Mouse (Mus musculus) frontal cortex, adult (tissue): ENCODE data around the gene Zdhhc9.

Experiments
- ATAC-seq: cut with Nextera tagmentation; 2 replicates; pipeline ENCODE4 v1.9.2; 2017; ENCODE audit warnings: mild to moderate bottlenecking, moderate library complexity, mixed read lengths; ENCODE audit not compliant: low TSS enrichment

The Zdhhc9 gene

GRCm38 (mm10) chrX:48181844-48182243 lies 26.8 kb downstream of the Zdhhc9 start:
- peak; percentile 88 for ATAC-seq

- ATAC-seq, result no peak
These were observed 38.3 kb downstream of the Zdhhc9 start for GRCm38 (mm10) chrX:48170368-48170767.

GRCm38 (mm10) chrX:48169892-48170291 lies 38.8 kb downstream of the Zdhhc9 start:
- no peak for ATAC-seq

GRCm38 (mm10) chrX:48158229-48158919 lies 50.3 kb downstream of the Zdhhc9 start:
- no peak for ATAC-seq

- no peak for ATAC-seq
These were observed 51.3 kb downstream of the Zdhhc9 start for GRCm38 (mm10) chrX:48157396-48157795.

- ATAC-seq, result no peak
These were observed 53.2 kb downstream of the Zdhhc9 start for GRCm38 (mm10) chrX:48155489-48155888.

GRCm38 (mm10) chrX:48153949-48154348 lies 54.7 kb downstream of the Zdhhc9 start:
- ATAC-seq, result no peak

- ATAC-seq, result no peak
These were observed 55.3 kb downstream of the Zdhhc9 start for GRCm38 (mm10) chrX:48153414-48153813.

- ATAC-seq, result no peak
These were observed 56.6 kb downstream of the Zdhhc9 start for GRCm38 (mm10) chrX:48152106-48152505.

GRCm38 (mm10) chrX:48147741-48148186 lies 60.9 kb downstream of the Zdhhc9 start:
- ATAC-seq, result no peak

- no peak for ATAC-seq
These were observed 61.5 kb downstream of the Zdhhc9 start for GRCm38 (mm10) chrX:48147226-48147625.

GRCm38 (mm10) chrX:48146262-48146661 lies 62.4 kb downstream of the Zdhhc9 start, which contains the start of gene Sash3:
Sash3 (plus strand) TSS chrX:48146436.
- no peak for ATAC-seq

- no peak for ATAC-seq
These were observed 65.0 kb downstream of the Zdhhc9 start for GRCm38 (mm10) chrX:48143415-48144335.

- no peak for ATAC-seq
These were observed 67.2 kb downstream of the Zdhhc9 start for GRCm38 (mm10) chrX:48141481-48141880.

- ATAC-seq, result no peak
These were observed 68.3 kb downstream of the Zdhhc9 start for GRCm38 (mm10) chrX:48140286-48140877.

- ATAC-seq, result no peak
These were observed 69.1 kb downstream of the Zdhhc9 start for GRCm38 (mm10) chrX:48139368-48140285.

GRCm38 (mm10) chrX:48138539-48139275 lies 70.0 kb downstream of the Zdhhc9 start:
- ATAC-seq, result no peak

GRCm38 (mm10) chrX:48138011-48138410 lies 70.7 kb downstream of the Zdhhc9 start:
- no peak for ATAC-seq

- ATAC-seq, result no peak
These were observed 71.7 kb downstream of the Zdhhc9 start for GRCm38 (mm10) chrX:48136935-48137334.

GRCm38 (mm10) chrX:48129167-48129566 lies 79.5 kb downstream of the Zdhhc9 start:
- no peak for ATAC-seq
